Mouse (Mus musculus): ENCODE data around the gene Nr1i3. TPM values are rescaled to one million over a fixed set of nuclear protein-coding genes. Genes with fewer than 3 reads are reported as not detected.

Nr1i3 gene
- total and polyA plus RNA-seq, 2 experiments from 2014 or later = 0.16 TPM; not detected in 1

GRCm38 (mm10) chr1:171209409-171209808 lies 4.4 kb upstream of the Nr1i3 start:
- Histone ChIP-seq H3K4me3 (ENCODE audit: low read depth, low read length) (no peak overlapping the region), H3K4me2 (ENCODE audit: low read depth) (no peak overlapping the region), H3K9me3 (ENCODE audit: low read length) (no peaks in the 10 kb centered on the region), H3K36me3 (ENCODE audit: insufficient read depth) (no peaks in the 10 kb centered on the region), H3K4me1 (ENCODE audit: insufficient read depth) (no peaks in the 10 kb centered on the region), H3K27me3 (ENCODE audit: insufficient read depth, low read length) (no peaks in the 10 kb centered on the region), H3K9ac (no peak overlapping the region), H3K27ac (ENCODE audit: low read depth, low read length) (no peak overlapping the region)
- no peak for TF ChIP-seq CTCF (IDR thresholded peaks at IDR 0.05; ENCODE audit: low read depth)
- DNase-seq = no peak
- WGBS = 6% methylated on average over 4 of the region's 4 CpGs
- no peak for ATAC-seq

- WGBS = 60% methylated on average over 3 of the region's 3 CpGs
- no peak for ATAC-seq
Measured at GRCm38 (mm10) chr1:171212854-171213253, 916 bp upstream of the Nr1i3 start.

DNA sequence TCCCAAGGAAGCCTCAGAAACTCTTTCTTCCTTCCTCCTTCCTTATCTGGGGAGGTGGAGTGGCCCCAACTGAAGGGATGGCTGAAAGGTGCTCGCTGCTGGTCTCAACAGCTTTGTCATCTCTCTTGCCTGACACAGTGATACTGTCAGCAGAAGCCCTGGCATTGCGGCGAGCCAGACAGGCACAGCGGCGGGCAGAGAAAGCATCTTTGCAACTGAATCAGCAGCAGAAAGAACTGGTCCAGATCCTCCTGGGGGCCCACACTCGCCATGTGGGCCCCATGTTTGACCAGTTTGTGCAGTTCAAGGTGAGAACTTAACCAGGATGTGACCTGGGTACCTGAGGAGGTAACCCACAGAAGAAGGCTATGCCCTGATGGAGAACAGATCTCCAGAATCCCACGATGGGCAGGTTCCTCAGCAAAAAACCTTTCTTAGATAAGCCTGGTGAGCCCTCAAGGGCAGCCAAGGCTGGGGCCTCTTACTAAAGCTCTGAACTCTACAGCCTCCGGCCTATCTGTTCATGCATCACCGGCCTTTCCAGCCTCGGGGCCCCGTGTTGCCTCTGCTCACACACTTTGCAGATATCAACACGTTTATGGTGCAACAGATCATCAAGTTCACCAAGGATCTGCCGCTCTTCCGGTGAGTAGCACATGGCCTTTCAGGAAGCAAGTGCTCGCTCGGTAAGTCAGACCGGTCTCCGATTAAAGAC lies 2.6 kb downstream of the Nr1i3 start:
- no peak for TF ChIP-seq CTCF (IDR thresholded peaks at IDR 0.05; ENCODE audit: low read depth)
- Histone ChIP-seq H3K27ac (ENCODE audit: low read depth, low read length) (no peak overlapping the region), H3K9me3 (ENCODE audit: low read length) (no peaks in the 10 kb centered on the region), H3K4me1 (ENCODE audit: insufficient read depth) (peaks cover 5% of the 10 kb centered on the region), H3K9ac (no peak overlapping the region), H3K4me2 (ENCODE audit: low read depth) (no peak overlapping the region), H3K36me3 (ENCODE audit: insufficient read depth) (peaks cover 21% of the 10 kb centered on the region), H3K27me3 (ENCODE audit: insufficient read depth, low read length) (no peaks in the 10 kb centered on the region), H3K4me3 (ENCODE audit: low read depth, low read length) (no peak overlapping the region)
- 90% methylated on average over 18 of the region's 18 CpGs for whole genome bisulfite sequencing
- ATAC-seq = no peak
- no peak for DNase-seq

More at GRCm38 (mm10) chr1:171212854-171213253, 916 bp upstream of the Nr1i3 start:
- TF ChIP-seq CTCF (IDR thresholded peaks at IDR 0.05; ENCODE audit: low read depth) = no peak
- no peak overlapping the region for H3K4me2 ChIP-seq (ENCODE audit: low read depth)
- no peaks in the 10 kb centered on the region for H3K27me3 ChIP-seq (ENCODE audit: insufficient read depth, low read length)
- H3K4me3 ChIP-seq (ENCODE audit: low read depth, low read length) = no peak overlapping the region
- no peaks in the 10 kb centered on the region for H3K36me3 ChIP-seq (ENCODE audit: insufficient read depth)
- H3K27ac ChIP-seq (ENCODE audit: low read depth, low read length) = no peak overlapping the region
- no peaks in the 10 kb centered on the region for H3K4me1 ChIP-seq (ENCODE audit: insufficient read depth)
- DNase-seq = no peak
- no peak overlapping the region for H3K9ac ChIP-seq
- no peaks in the 10 kb centered on the region for H3K9me3 ChIP-seq (ENCODE audit: low read length)

DNA sequence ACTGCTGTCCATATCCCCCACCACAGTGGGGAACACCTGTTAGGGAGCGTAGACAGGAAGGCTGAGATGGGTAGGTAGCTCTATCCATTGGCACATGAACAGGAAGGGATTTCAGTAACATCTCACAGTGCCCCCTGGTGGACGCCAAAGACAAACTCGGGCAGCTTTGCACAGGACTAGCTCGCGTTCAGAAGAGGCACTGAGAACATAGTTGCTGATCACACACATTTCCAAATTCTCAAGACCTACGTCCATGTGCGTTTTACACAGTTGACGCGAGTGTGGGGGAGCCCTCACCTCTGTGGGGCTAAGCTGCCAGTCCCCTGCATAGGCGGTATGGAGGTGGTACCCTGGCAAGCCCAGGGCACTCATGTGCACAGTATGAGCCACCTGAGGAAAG lies 7.1 kb downstream of the Nr1i3 start:
- H3K9ac ChIP-seq = no peak overlapping the region
- H3K27ac ChIP-seq (ENCODE audit: low read depth, low read length) = no peak overlapping the region
- peaks cover 9% of the 10 kb centered on the region for H3K4me1 ChIP-seq (ENCODE audit: insufficient read depth)
- DNase-seq (peak; percentile 91), ATAC-seq (peak; percentile 28; the same call in 1 of the 2 replicates)
- peak overlapping the region; percentile 56; the same call in 1 of the 2 replicates for H3K4me3 ChIP-seq (ENCODE audit: low read depth, low read length)
- H3K4me2 ChIP-seq (ENCODE audit: low read depth) = peak overlapping the region; percentile 83
- WGBS = 11% methylated on average over 10 of the region's 10 CpGs
- TF ChIP-seq CTCF (IDR thresholded peaks at IDR 0.05; ENCODE audit: low read depth) = peak; percentile 93
- no peaks in the 10 kb centered on the region for H3K27me3 ChIP-seq (ENCODE audit: insufficient read depth, low read length)
- peaks cover 21% of the 10 kb centered on the region for H3K36me3 ChIP-seq (ENCODE audit: insufficient read depth)
- H3K9me3 ChIP-seq (ENCODE audit: low read length) = no peaks in the 10 kb centered on the region

DNA sequence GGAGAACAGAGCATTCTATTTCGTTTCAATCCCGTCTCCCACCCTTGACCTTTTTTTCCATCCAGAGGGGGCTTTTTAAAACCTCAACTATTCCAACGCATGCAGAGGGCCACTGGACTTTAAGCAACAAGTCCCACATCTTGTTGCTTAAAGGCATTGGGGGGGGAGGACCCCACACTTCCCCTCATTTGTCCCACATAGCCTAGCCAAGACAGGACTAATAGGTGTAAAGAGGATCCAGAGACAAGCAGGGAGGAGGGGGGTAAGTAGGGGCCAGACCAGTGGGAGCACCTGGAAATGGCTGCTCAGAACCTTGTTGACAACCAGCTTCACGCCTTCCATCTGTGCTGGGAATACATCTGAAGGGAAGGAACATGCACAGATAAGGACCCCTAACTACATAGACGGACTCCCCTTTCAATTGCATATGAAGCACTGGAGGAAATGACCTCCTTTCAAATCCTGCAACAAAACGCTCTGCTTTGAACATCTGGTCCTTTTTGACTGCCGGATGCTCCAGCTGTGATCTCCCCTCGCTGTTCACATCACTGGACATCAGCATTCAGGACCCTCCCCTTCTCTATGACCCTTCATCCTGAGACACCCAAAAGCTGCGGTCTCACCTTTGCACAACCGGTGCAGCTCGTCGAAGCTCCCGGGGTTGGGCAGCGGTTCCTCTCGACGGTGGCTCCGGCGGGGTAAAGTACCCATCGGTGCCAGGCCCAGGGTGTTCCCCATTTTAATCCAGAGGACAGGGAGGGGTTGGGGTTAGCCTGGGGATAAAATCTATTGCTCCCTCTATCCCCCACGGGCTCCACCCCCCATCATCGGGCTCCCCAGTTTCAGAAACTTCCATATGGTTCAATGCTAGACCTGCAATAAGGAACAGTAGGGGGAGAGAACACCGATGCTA lies 7.8 kb downstream of the Nr1i3 start:
- no peaks in the 10 kb centered on the region for H3K9me3 ChIP-seq (ENCODE audit: low read length)
- H3K36me3 ChIP-seq (ENCODE audit: insufficient read depth) = peaks cover 21% of the 10 kb centered on the region
- ATAC-seq = no peak
- peak overlapping the region; percentile 47 for H3K9ac ChIP-seq
- H3K4me3 ChIP-seq (ENCODE audit: low read depth, low read length) = peak overlapping the region; percentile 56
- peak overlapping the region; percentile 83 for H3K4me2 ChIP-seq (ENCODE audit: low read depth)
- peak; percentile 16 for DNase-seq
- peaks cover 9% of the 10 kb centered on the region for H3K4me1 ChIP-seq (ENCODE audit: insufficient read depth)
- TF ChIP-seq CTCF (IDR thresholded peaks at IDR 0.05; ENCODE audit: low read depth) = no peak
- H3K27me3 ChIP-seq (ENCODE audit: insufficient read depth, low read length) = no peaks in the 10 kb centered on the region
- 6% methylated on average over 22 of the region's 22 CpGs for WGBS
- 0 out of 2 replicates have a peak overlapping the region, but pooled peaks have one; percentile 35 for H3K27ac ChIP-seq (ENCODE audit: low read depth, low read length)

DNA sequence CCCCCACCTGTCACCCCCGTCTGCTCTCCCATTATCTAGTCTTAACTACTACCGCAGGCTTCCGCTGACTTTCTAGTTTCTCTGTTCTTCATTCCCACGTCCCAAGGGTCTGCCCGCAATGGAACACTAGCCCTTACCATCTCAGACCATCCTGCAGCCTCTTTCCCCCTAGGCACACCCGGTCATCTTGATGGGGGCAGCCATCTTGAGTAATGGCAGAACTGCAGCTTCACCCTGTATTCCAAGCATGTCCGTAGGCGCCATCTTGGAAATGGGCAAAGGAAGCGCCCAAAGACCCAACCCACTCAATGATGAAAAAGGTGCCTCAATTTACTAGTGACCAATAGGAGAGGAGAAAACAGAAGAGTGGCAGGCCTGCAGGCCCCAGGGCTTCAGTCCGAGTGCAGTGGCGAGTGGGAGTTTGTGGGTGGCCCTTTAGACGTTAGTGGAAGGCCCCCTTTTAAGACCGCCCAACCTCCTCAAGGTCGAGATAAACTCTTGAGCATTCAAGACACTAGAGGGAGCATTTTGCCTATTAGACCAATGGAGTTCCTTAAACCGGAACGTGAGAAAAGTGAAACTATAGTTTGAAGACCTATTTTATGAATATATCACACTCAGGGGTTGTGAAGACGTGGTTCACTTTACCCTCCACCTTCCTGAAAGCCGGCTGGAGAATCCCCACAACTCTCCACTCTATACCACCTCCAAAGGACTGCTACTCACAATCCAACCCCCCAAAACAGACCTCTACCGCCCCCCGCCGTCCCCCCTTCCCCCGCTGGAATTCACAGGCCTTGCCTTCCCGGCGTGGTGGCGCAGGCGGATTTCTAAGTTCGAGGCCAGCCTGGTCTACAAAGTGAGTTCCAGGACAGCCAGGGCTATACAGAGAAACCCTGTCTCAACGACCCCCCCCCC lies 8.7 kb downstream of the Nr1i3 start, which contains the start of gene Tomm40l:
Tomm40l (minus strand) TSS at position 277 of the 918 bp plus-strand sequence.
- peaks cover 9% of the 10 kb centered on the region for H3K4me1 ChIP-seq (ENCODE audit: insufficient read depth)
- 0 out of 2 replicates have a peak within 1 kb of the TSS, but pooled peaks have one; percentile 35 for H3K27ac ChIP-seq (ENCODE audit: low read depth, low read length)
- H3K4me2 ChIP-seq (ENCODE audit: low read depth) = peak within 1 kb of the TSS; percentile 83
- H3K9ac ChIP-seq = peak within 1 kb of the TSS; percentile 47
- peaks cover 21% of the 10 kb centered on the region for H3K36me3 ChIP-seq (ENCODE audit: insufficient read depth)
- WGBS = 3% methylated on average over 28 of the region's 28 CpGs
- DNase-seq (peak; percentile 96), ATAC-seq (peak; percentile 97)
- peak within 1 kb of the TSS; percentile 56 for H3K4me3 ChIP-seq (ENCODE audit: low read depth, low read length)
- no peaks in the 10 kb centered on the region for H3K27me3 ChIP-seq (ENCODE audit: insufficient read depth, low read length)
- TF ChIP-seq CTCF (IDR thresholded peaks at IDR 0.05; ENCODE audit: low read depth) = peak; percentile 70
- H3K9me3 ChIP-seq (ENCODE audit: low read length) = no peaks in the 10 kb centered on the region

Measured in forebrain, postnatal 0 days (tissue).